Mouse (Mus musculus): Measurements from ENCODE around the gene Zfp597.
"Not testable (repeated sequence)": the region's sequence is repeated elsewhere in the genome, so short reads cannot be mapped to it uniquely, and the experiment has no call there.

The Zfp597 gene

GRCm38 (mm10) chr16:3855776-3856175 is 28.6 kb downstream of the Zfp597 start:
- DNase-seq (ENCODE audit: low read depth) = no peak

- DNase-seq (ENCODE audit: low read depth) = no peak
Measured at GRCm38 (mm10) chr16:3854437-3855182, 29.8 kb downstream of the Zfp597 start.

GRCm38 (mm10) chr16:3852586-3852985 is 31.8 kb downstream of the Zfp597 start:
- no peak for DNase-seq (ENCODE audit: low read depth)

GRCm38 (mm10) chr16:3851301-3851700 is 33.1 kb downstream of the Zfp597 start:
- DNase-seq (ENCODE audit: low read depth) = not testable (repeated sequence)

- no peak for DNase-seq (ENCODE audit: low read depth)
Measured at GRCm38 (mm10) chr16:3848416-3848815, 35.9 kb downstream of the Zfp597 start.

GRCm38 (mm10) chr16:3847871-3848270 is 36.5 kb downstream of the Zfp597 start:
- no peak for DNase-seq (ENCODE audit: low read depth)

GRCm38 (mm10) chr16:3846711-3847518 is 37.4 kb downstream of the Zfp597 start, which contains the start of gene Zfp174:
Gene Zfp174, plus strand, starts transcription at chr16:3847268.
- peak; percentile 87 for DNase-seq (ENCODE audit: low read depth)

- DNase-seq (ENCODE audit: low read depth) = no peak
Measured at GRCm38 (mm10) chr16:3843796-3844195, 40.6 kb downstream of the Zfp597 start.

- no peak for DNase-seq (ENCODE audit: low read depth)
Measured at GRCm38 (mm10) chr16:3842989-3843388, 41.4 kb downstream of the Zfp597 start.

GRCm38 (mm10) chr16:3839157-3839885 is 45.0 kb downstream of the Zfp597 start:
- no peak for DNase-seq (ENCODE audit: low read depth)

GRCm38 (mm10) chr16:3835461-3835860 is 48.9 kb downstream of the Zfp597 start:
- no peak for DNase-seq (ENCODE audit: low read depth)

- DNase-seq (ENCODE audit: low read depth) = no peak
Measured at GRCm38 (mm10) chr16:3830588-3831109, 53.7 kb downstream of the Zfp597 start, which contains the start of gene Olfr15. Gene Olfr15, plus strand, starts transcription at chr16:3830878.

- no peak for DNase-seq (ENCODE audit: low read depth)
Measured at GRCm38 (mm10) chr16:3829727-3830126, 54.6 kb downstream of the Zfp597 start.

- DNase-seq (ENCODE audit: low read depth) = no peak
Measured at GRCm38 (mm10) chr16:3828021-3828420, 56.3 kb downstream of the Zfp597 start.

GRCm38 (mm10) chr16:3820202-3820601 is 64.2 kb downstream of the Zfp597 start:
- DNase-seq (ENCODE audit: low read depth) = no peak

- DNase-seq (ENCODE audit: low read depth) = not testable (repeated sequence)
Measured at GRCm38 (mm10) chr16:3814667-3815066, 69.7 kb downstream of the Zfp597 start.

All from c-Kit-positive CD71-negative TER-119-negative erythroid progenitor cells, embryonic 14.5 days (primary cell).